Mouse (Mus musculus): Measurements from ENCODE around the gene Mrps23. TPM values are rescaled to one million over a fixed set of nuclear protein-coding genes. Genes with fewer than 3 reads are reported as not detected.
A peak's percentile ranks its signal among the peaks of the same experiment; 100 is the strongest.

Mrps23 gene
- total RNA-seq, 2 experiments from 2014 or later = 97.6 to 102 TPM

GRCm38 (mm10) chr11:88241468-88242301, 37.5 kb downstream of the Mrps23 start:
- peak in 1 of 2 experiments; percentile 9 for DNase-seq (ENCODE audit: low spot score in 2 of 2)

DNA sequence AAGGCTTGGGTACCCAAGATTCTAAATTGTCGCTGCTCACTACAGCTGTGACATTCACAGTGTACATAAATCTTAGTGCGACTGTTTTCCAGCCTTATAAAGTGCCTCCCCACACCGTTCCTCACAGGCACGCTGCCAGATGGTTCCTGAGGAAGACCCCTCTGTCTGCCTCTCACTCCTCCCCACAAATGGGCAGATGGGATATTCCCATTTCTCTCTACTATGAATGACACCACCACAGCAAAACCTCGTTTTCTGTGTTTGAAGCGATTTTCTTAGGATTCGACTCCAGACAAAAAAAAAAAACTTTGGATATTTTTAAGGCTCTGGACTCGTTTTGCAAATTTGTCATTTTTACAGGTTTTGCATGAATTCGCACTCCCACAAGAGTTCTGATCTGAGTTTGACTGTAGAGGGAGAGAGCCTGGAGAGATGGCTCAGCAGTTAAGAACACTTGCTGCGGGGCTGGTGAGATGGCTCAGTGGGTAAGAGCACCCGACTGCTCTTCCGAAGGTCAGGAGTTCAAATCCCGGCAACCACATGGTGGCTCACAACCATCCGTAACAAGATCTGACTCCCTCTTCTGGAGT, 41.5 kb downstream of the Mrps23 start:
- DNase-seq (ENCODE audit: low spot score in 2 of 2) = no peak

DNA sequence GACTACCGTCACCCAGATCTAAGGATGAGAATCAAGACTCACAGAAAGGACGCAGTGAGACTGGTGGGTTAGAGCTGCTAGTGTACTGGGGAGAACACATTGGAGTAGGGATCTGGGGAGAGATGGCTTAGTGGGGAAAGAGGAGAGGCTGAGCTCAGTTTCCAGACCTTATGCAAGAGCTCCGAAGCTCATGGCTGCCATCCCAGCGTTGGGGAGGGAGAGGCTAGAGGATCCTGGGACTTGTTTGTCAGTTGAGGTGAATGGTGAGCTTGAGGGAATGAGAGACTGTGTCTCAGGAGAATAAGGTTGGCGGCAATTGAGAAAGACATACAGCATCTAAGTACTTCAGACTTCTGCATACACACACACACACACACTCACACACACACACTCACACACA, 44.4 kb downstream of the Mrps23 start:
- no peak for DNase-seq (ENCODE audit: low spot score in 2 of 2)

DNA sequence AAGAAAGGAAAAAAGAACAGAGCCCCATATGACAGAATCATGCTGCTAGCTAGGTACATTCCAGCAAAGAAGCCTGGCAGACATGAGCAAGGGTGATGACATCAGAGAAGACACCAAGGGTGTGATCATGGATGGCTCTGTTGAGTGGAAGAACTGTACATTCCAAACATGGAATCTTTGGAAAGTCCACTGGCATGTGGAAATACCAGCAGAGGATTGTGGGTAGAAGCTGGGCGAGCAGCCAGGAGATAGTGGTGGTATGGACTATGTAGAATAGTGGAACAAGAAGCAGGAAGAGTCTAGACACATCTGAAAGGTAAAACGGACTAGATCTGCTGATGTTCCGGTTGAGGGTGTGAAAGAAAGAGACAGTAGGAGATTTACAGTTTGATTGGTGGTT, 46.4 kb downstream of the Mrps23 start:
- DNase-seq (ENCODE audit: low spot score in 2 of 2) = no peak

DNA sequence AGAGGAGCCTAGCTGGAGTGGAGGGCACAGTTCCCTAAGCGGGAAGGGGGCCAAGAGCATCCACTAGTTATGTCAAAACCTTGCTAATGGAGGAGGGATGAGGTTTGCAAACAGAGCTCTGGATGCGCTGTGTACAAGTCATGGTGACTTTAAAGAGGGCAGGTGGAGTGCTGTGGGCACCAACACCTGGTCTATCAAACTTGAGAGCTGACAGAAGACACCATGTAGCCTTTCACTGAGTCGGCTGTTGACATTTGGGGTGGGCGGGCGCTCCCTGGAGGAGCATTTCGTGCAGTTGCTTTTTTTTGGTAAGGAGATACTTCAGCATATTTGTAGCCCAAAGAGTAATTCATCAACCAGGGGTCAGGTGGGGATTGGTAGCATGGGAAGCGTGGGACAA, 47.1 kb downstream of the Mrps23 start:
- DNase-seq (ENCODE audit: low spot score in 2 of 2) = no peak

GRCm38 (mm10) chr11:88251972-88252766, 48.0 kb downstream of the Mrps23 start:
- DNase-seq (ENCODE audit: low spot score in 2 of 2) = peak; percentile 85

- peak in 1 of 2 experiments; percentile 44 for DNase-seq (ENCODE audit: low spot score in 2 of 2)
Observed at GRCm38 (mm10) chr11:88252767-88253513, 48.8 kb downstream of the Mrps23 start.

DNA sequence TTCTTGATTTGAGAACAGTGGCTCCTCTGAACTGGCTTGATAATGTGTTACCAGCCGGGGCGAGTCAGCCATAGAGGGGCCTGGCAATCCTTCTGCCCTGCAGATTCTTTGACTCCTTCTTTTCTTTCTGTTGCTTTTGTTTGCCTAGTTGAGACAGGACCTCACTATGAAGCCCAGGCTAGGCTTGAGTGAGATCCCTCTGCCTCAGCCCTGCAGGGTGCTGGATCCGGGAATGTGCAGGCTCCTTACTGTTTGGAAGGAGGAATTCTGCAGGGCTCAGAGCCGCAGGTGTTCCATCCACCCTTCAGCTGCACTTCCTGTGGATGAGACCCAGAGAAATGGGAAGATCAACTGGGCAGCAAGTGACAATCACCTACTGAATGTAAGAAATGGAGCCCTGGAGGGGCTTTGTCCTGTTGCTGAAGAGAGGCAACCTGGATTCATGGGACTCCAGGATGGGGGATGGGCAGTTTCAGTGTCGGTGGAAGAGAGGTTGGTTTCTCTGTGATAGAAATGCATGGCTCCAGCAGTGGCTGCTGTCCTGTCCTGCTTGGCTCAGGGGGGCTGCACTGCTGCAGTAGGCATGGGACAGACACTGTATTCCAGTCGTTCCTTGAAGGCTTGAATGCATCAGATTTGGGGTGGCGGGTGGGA, 49.5 kb downstream of the Mrps23 start:
- no peak for DNase-seq (ENCODE audit: low spot score in 2 of 2)

GRCm38 (mm10) chr11:88257700-88258099, 53.5 kb downstream of the Mrps23 start:
- DNase-seq (ENCODE audit: low spot score in 2 of 2) = no peak

GRCm38 (mm10) chr11:88258212-88258611, 54.0 kb downstream of the Mrps23 start:
- DNase-seq (ENCODE audit: low spot score in 2 of 2) = no peak

DNA sequence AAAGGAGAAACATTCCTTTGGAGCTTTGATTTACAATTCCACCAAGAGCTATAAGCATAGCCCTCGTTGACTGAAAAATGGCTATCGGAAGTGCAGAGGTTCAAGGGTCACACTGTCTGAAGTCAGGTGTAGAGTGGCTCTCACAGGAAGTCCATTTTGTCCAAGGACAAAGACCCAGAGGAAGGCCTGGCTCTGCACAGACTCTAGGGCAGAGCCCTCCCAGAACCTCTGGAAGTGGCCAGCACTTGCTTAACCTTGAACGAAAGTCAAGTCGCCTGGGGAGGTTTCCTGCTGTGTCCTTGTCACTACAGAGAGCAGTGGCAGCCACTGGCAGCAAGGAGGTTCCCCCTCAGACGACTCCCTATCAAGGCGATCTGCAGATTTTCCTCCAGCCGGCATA, 56.3 kb downstream of the Mrps23 start:
- no peak for DNase-seq (ENCODE audit: low spot score in 2 of 2)

Other genes with a start within 250 kb of the Mrps23 start
- gene Dynll2, start 216.9 kb upstream of the Mrps23 start, total RNA-seq (2021) = 100 to 1,000 TPM; 113 to 114 TPM
- 100 to 1,000 TPM; 171 to 215 TPM for gene Srsf1, start 157.0 kb upstream of the Mrps23 start, total RNA-seq (2021)
- 10 to 100 TPM; 39.5 to 44.8 TPM for gene Vezf1, start 136.1 kb upstream of the Mrps23 start, total RNA-seq (2021)
- gene Cuedc1, start 106.3 kb upstream of the Mrps23 start, total RNA-seq (2021) = 10 to 100 TPM; 47.4 to 53.8 TPM
- not detected for gene Ccdc182, start 89.7 kb downstream of the Mrps23 start, total RNA-seq (2021)